Mouse (Mus musculus) adipocyte (in vitro differentiated cells): Measurements from ENCODE around the gene Qk.

Source experiments
- DNase-seq: peaks from one replicate; pipeline ENCODE4 v3.0.0-alpha.2; 2016; ENCODE audit warnings: low spot score

Qk gene

GRCm38 (mm10) chr17:10326596-10327045 lies 7.0 kb upstream of the Qk start:
- DNase-seq: peak; percentile 100

GRCm38 (mm10) chr17:10325921-10326320 lies 6.3 kb upstream of the Qk start:
- no peak for DNase-seq

- peak; percentile 37 for DNase-seq
Observed at GRCm38 (mm10) chr17:10321754-10322153, 2.1 kb upstream of the Qk start.

- peak; percentile 59 for DNase-seq
Observed at GRCm38 (mm10) chr17:10321092-10321491, 1.4 kb upstream of the Qk start.

GRCm38 (mm10) chr17:10320456-10320790 lies 769 bp upstream of the Qk start:
- no peak for DNase-seq

GRCm38 (mm10) chr17:10319431-10319684 lies 296 bp downstream of the Qk start:
- DNase-seq: no peak

GRCm38 (mm10) chr17:10318561-10319430 lies 858 bp downstream of the Qk start:
- DNase-seq: peak; percentile 77

- DNase-seq: peak; percentile 87
Observed at GRCm38 (mm10) chr17:10317981-10318551, 1.6 kb downstream of the Qk start.

- DNase-seq: peak; percentile 92
Observed at GRCm38 (mm10) chr17:10317186-10317585, 2.5 kb downstream of the Qk start.

- DNase-seq: peak; percentile 42
Observed at GRCm38 (mm10) chr17:10316446-10316845, 3.2 kb downstream of the Qk start.

- peak; percentile 59 for DNase-seq
Observed at GRCm38 (mm10) chr17:10310046-10310445, 9.6 kb downstream of the Qk start.

GRCm38 (mm10) chr17:10309135-10309623 lies 10.5 kb downstream of the Qk start:
- DNase-seq: no peak

GRCm38 (mm10) chr17:10306424-10306823 lies 13.2 kb downstream of the Qk start:
- no peak for DNase-seq

GRCm38 (mm10) chr17:10304001-10304400 lies 15.7 kb downstream of the Qk start:
- no peak for DNase-seq

- no peak for DNase-seq
Observed at GRCm38 (mm10) chr17:10300968-10301795, 18.5 kb downstream of the Qk start.

GRCm38 (mm10) chr17:10299396-10299795 lies 20.3 kb downstream of the Qk start:
- DNase-seq: no peak

- DNase-seq: no peak
Observed at GRCm38 (mm10) chr17:10292520-10292919, 27.1 kb downstream of the Qk start.

- no peak for DNase-seq
Observed at GRCm38 (mm10) chr17:10284772-10285171, 34.9 kb downstream of the Qk start.

- no peak for DNase-seq
Observed at GRCm38 (mm10) chr17:10279532-10279931, 40.1 kb downstream of the Qk start.

GRCm38 (mm10) chr17:10269518-10269917 lies 50.1 kb downstream of the Qk start:
- DNase-seq: no peak

- DNase-seq: no peak
Observed at GRCm38 (mm10) chr17:10268468-10268867, 51.2 kb downstream of the Qk start.

- DNase-seq: no peak
Observed at GRCm38 (mm10) chr17:10266207-10266606, 53.4 kb downstream of the Qk start.
